Mouse (Mus musculus): ENCODE data around the gene Uchl1. TPM values are rescaled to one million over a fixed set of nuclear protein-coding genes. Genes with fewer than 3 reads are reported as not detected.
A peak's percentile ranks its signal among the peaks of the same experiment; 100 is the strongest.

Uchl1 gene
- polyA plus RNA-seq (2015; fragmentation: Nextera tagmentation; extraction: Ambion mirVana) = 65.0 and 94.3 TPM in 2 replicates

GRCm38 (mm10) chr5:66675983-66676382, at the start of gene Uchl1:
Gene Uchl1 (plus strand): TSS chr5:66676091.
- WGBS = under 1% methylated on average over 20 of the region's 20 CpGs
- Histone ChIP-seq H3K27ac (no peak within 1 kb of the TSS), H3K9me3 (no peaks in the 10 kb centered on the region), H3K4me3 (peak within 1 kb of the TSS; percentile 49), H3K9ac (peak within 1 kb of the TSS; percentile 63), H3K4me1 (peaks cover 22% of the 10 kb centered on the region), H3K4me2 (peak within 1 kb of the TSS; percentile 82), H3K36me3 (no peaks in the 10 kb centered on the region), H3K27me3 (peaks cover 38% of the 10 kb centered on the region)
- peak; percentile 86 for ATAC-seq (ENCODE audit: insufficient number of reproducible peaks, insufficient read depth, low FRiP score, low TSS enrichment, low read depth)

DNA sequence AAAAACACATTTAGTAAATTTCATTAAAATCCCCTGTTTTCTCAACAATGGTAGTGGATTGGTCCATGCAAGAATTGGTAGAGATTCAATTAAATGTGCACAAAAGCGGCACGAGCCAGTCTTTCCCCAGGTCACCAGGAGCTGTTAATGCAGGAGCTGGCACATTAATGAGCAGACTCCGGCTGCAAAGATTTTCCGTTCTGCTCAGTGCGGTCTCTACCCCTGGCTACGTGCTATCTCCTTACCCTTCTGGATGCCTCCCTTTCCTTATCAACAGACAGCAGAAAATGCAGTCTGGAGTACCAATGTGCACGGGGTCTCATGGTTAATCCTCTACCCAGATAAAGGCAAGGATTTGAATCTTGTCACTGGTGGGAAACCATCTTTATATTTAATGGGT, 48.1 kb upstream of the Uchl1 start:
- no peaks in the 10 kb centered on the region for H3K27me3 ChIP-seq
- no peaks in the 10 kb centered on the region for H3K4me1 ChIP-seq
- H3K4me3 ChIP-seq = no peak overlapping the region
- H3K4me2 ChIP-seq = no peak overlapping the region
- no peak overlapping the region for H3K9ac ChIP-seq
- no peak overlapping the region for H3K27ac ChIP-seq
- H3K36me3 ChIP-seq = no peaks in the 10 kb centered on the region
- ATAC-seq (ENCODE audit: insufficient number of reproducible peaks, insufficient read depth, low FRiP score, low TSS enrichment, low read depth) = no peak
- H3K9me3 ChIP-seq = no peaks in the 10 kb centered on the region
- 75% methylated on average over 7 of the region's 7 CpGs for WGBS

DNA sequence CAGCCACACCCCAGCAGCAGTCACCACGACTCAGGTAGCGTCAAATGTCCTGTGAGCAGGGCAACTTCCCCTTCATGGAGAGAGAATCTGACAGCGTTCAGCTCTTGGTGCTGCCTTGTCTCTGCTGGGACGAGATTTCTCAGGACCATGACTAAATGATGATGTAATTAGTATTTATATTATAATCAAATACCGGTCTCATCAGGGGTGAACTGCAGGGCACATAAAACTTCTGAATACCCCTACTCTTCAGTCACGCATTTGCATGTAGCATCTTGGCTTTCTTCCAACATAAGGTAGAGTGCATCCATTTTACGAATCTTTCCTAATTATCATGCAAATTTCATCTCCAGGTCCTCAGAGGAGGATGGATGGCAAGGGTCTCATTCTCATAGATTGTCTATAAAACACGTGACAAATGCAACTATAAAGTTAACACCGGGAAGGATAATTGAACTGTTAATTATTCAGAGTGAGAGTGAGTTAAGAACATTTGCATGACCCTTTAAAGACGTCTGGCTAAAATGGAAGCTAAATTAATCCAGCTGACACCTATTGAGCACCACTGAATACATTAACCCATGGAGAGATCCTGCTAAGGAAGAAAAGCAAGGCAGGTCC, 40.3 kb upstream of the Uchl1 start:
- H3K27ac ChIP-seq = no peak overlapping the region
- H3K4me3 ChIP-seq = no peak overlapping the region
- ATAC-seq (ENCODE audit: insufficient number of reproducible peaks, insufficient read depth, low FRiP score, low TSS enrichment, low read depth) = no peak
- 61% methylated on average over 10 of the region's 10 CpGs for WGBS
- H3K9me3 ChIP-seq = no peaks in the 10 kb centered on the region
- no peaks in the 10 kb centered on the region for H3K4me1 ChIP-seq
- H3K27me3 ChIP-seq = no peaks in the 10 kb centered on the region
- H3K9ac ChIP-seq = no peak overlapping the region
- no peaks in the 10 kb centered on the region for H3K36me3 ChIP-seq
- H3K4me2 ChIP-seq = no peak overlapping the region

DNA sequence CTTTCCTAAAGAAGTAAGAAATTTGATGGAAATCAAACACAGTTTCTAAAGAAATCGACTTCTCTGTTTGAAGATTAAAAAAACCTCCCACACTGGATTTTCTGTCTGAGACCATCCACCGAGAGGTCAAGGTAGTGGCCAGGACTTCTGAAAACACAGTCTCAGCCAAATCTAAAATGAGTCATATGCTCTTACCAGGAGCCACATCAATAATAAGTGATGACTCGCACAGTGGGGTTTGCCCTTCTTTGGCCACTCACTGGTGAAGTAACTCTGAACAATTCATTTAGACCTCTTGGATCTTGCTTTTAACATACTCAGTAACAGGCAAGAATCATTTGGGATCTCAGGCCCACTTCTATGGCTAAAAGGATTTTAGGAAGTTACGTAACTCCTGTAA, 33.7 kb upstream of the Uchl1 start:
- no peak overlapping the region for H3K27ac ChIP-seq
- ATAC-seq (ENCODE audit: insufficient number of reproducible peaks, insufficient read depth, low FRiP score, low TSS enrichment, low read depth) = no peak
- H3K9ac ChIP-seq = no peak overlapping the region
- H3K9me3 ChIP-seq = no peaks in the 10 kb centered on the region
- WGBS = 93% methylated on average over 4 of the region's 4 CpGs
- no peak overlapping the region for H3K4me3 ChIP-seq
- no peaks in the 10 kb centered on the region for H3K36me3 ChIP-seq
- H3K27me3 ChIP-seq = no peaks in the 10 kb centered on the region
- H3K4me2 ChIP-seq = no peak overlapping the region
- no peaks in the 10 kb centered on the region for H3K4me1 ChIP-seq

GRCm38 (mm10) chr5:66643260-66643659, 32.6 kb upstream of the Uchl1 start:
- no peaks in the 10 kb centered on the region for H3K4me1 ChIP-seq
- WGBS = 87% methylated on average over 5 of the region's 5 CpGs
- no peaks in the 10 kb centered on the region for H3K9me3 ChIP-seq
- H3K9ac ChIP-seq = no peak overlapping the region
- H3K27me3 ChIP-seq = no peaks in the 10 kb centered on the region
- no peak overlapping the region for H3K27ac ChIP-seq
- no peak overlapping the region for H3K4me3 ChIP-seq
- ATAC-seq (ENCODE audit: insufficient number of reproducible peaks, insufficient read depth, low FRiP score, low TSS enrichment, low read depth) = no peak
- H3K36me3 ChIP-seq = no peaks in the 10 kb centered on the region
- no peak overlapping the region for H3K4me2 ChIP-seq

DNA sequence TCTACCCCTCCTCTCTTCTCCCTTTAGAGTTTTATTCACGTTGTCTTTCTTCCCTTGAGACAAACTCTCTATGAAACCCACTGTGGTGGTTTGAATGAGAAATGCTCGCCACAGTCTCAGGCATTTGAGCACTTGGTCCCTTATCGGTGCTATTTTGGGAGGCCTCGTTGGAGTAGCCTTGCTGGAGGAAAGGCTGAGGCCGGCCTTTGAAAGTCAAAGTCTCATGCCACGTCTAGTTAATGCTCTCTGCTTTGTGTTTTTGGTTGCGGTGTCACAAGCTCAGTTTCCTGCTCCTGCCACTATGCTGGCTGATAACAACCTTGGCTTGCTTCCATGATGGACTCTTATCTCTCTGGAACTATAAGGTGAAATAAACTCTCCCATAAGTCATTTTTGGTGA, 28.4 kb upstream of the Uchl1 start:
- Histone ChIP-seq H3K4me2 (no peak overlapping the region), H3K4me3 (no peak overlapping the region), H3K4me1 (0 out of 2 replicates have a peak, but pooled peaks cover 5% of the 10 kb centered on the region), H3K9ac (no peak overlapping the region), H3K9me3 (no peaks in the 10 kb centered on the region), H3K27me3 (no peaks in the 10 kb centered on the region), H3K36me3 (no peaks in the 10 kb centered on the region), H3K27ac (no peak overlapping the region)
- no peak for ATAC-seq (ENCODE audit: insufficient number of reproducible peaks, insufficient read depth, low FRiP score, low TSS enrichment, low read depth)
- 70% methylated on average over 7 of the region's 7 CpGs for WGBS

DNA sequence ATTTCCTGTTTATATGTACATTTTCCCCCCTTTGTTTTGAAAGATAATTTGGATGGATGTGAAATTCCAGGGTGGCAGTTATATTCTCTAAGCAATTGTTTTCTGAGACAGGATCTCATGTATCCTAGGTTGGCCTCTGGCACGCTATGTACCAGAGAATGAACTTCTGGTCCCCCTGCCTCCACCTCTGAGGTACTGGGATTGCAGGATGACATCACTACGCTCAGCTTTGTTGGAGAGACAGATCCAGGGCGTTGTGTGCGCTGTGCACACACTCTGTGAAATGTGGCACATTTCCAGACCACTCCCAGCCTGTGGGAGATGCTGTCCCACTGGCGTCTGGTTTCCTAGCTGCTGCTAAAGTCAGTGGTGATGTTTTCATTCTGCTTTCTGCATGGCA, 21.7 kb upstream of the Uchl1 start:
- Histone ChIP-seq H3K9me3 (no peaks in the 10 kb centered on the region), H3K4me3 (no peak overlapping the region), H3K27me3 (no peaks in the 10 kb centered on the region), H3K36me3 (no peaks in the 10 kb centered on the region), H3K9ac (no peak overlapping the region), H3K4me1 (peaks cover 13% of the 10 kb centered on the region; the same call in 1 of the 2 replicates), H3K27ac (peak overlapping the region; percentile 66), H3K4me2 (no peak overlapping the region)
- ATAC-seq (ENCODE audit: insufficient number of reproducible peaks, insufficient read depth, low FRiP score, low TSS enrichment, low read depth) = 0 out of 2 replicates have a peak, but pooled peaks have one; percentile 37
- 34% methylated on average over 5 of the region's 5 CpGs for WGBS

GRCm38 (mm10) chr5:66675189-66675890, 551 bp upstream of the Uchl1 start:
- under 1% methylated on average over 18 of the region's 18 CpGs for WGBS
- peaks cover 38% of the 10 kb centered on the region for H3K27me3 ChIP-seq
- H3K4me2 ChIP-seq = peak overlapping the region; percentile 82
- peaks cover 22% of the 10 kb centered on the region for H3K4me1 ChIP-seq
- no peak overlapping the region for H3K27ac ChIP-seq
- no peaks in the 10 kb centered on the region for H3K9me3 ChIP-seq
- H3K4me3 ChIP-seq = peak overlapping the region; percentile 49
- no peak overlapping the region for H3K9ac ChIP-seq
- no peaks in the 10 kb centered on the region for H3K36me3 ChIP-seq
- ATAC-seq (ENCODE audit: insufficient number of reproducible peaks, insufficient read depth, low FRiP score, low TSS enrichment, low read depth) = no peak

DNA sequence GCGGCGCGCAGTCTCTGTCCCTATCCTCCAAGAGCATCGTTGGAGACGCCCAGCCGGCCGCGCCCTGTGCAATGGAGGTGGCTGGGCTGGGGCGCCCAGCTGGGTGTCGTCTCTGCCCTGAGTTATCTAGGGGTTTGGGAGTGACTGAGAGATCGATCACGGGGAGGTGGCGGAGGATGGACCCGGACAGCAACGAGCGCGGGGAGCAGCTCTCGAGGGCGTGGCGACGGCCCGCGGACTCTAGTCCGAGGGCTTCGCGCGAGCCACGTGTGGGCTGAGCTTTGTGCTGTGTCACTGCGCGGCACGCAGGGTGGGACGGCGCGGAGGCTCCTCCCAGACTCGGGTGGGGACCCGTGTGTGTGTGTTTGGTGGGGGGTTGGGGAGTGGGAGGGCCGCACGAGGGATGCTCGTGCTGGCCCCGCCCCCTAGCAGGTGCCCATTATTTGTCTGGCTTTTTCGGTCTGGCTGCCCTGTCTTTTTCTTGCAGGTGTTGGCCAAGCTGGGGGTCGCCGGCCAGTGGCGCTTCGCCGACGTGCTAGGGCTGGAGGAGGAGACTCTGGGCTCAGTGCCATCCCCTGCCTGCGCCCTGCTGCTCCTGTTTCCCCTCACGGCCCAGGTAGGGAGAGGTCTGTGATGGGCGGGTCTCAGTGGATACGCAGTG, 696 bp downstream of the Uchl1 start:
- H3K9ac ChIP-seq = peak overlapping the region; percentile 63
- WGBS = under 1% methylated on average over 51 of the region's 51 CpGs
- H3K9me3 ChIP-seq = no peaks in the 10 kb centered on the region
- peaks cover 38% of the 10 kb centered on the region for H3K27me3 ChIP-seq
- no peaks in the 10 kb centered on the region for H3K36me3 ChIP-seq
- peak overlapping the region; percentile 49 for H3K4me3 ChIP-seq
- peak; percentile 79 for ATAC-seq (ENCODE audit: insufficient number of reproducible peaks, insufficient read depth, low FRiP score, low TSS enrichment, low read depth)
- H3K4me1 ChIP-seq = peaks cover 22% of the 10 kb centered on the region
- no peak overlapping the region for H3K27ac ChIP-seq
- H3K4me2 ChIP-seq = peak overlapping the region; percentile 82

DNA sequence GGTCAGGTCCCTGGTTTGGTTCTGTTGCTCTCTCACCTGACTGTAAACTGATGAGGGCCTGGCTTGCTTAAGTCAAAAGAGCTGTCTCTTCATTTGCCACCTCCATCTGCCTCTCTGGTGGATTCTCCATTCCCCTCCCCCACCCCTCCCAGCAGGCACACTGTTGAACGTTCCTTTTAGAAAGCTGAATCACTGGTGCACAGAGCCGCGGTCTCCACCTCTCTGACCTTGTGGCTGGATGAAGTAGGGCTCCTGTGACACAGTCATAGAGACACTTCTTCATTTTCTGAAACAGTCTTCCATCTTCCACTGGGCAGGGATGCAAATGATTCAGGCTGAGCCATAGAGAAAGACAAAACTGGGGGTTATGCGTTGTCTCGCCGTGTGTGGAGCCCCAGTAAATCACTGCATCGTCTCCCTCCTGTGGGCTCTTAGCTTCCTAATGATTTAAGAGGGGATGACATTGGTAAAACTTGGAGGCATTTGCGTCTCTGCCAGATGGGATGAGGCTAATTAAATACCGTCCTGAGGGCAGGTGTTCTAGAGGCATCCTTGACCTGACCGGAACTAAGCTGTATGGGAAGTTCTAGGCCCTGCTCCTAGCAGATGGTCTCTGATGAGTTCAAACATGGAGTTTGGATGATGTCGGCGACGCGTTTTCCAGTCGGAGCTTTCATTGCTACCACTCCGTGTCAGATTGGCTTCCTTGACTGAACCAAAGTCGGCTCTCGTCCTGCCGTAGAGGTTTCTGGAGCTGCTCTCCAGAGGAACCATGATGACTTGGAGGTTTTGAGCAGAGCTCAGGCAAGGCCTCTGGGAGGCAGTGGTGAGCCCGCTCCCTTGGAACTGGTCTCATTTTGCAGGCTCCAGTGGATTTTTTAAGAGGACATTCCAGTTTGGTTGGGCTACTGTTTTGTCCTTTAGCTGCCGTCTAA, 1.8 kb downstream of the Uchl1 start:
- WGBS = 73% methylated on average over 21 of the region's 21 CpGs
- Histone ChIP-seq H3K4me1 (peaks cover 22% of the 10 kb centered on the region), H3K27me3 (peaks cover 38% of the 10 kb centered on the region), H3K36me3 (no peaks in the 10 kb centered on the region), H3K4me2 (no peak overlapping the region), H3K27ac (no peak overlapping the region), H3K9me3 (no peaks in the 10 kb centered on the region), H3K9ac (no peak overlapping the region), H3K4me3 (peak overlapping the region; percentile 49; the same call in 1 of the 2 replicates)
- ATAC-seq (ENCODE audit: insufficient number of reproducible peaks, insufficient read depth, low FRiP score, low TSS enrichment, low read depth) = no peak

DNA sequence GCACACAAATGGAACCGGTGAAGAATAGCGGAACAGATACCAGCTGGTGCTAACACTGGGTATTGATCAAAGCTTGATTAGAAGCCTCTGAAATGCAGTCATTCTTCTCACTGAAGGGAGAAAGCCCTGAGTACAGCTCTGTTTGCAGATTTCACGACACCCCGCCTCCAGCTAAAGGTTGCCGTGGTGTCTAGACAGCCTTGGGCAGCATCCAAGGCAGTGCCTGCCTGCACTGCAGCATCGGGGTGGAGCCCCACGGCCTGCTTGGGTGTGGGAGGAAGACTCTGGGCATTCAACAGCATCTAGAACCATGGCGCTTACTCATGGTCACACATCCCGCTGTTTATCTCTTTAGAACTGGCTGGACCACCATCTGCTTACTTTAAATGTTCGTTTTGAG, 3.3 kb downstream of the Uchl1 start:
- peaks cover 4% of the 10 kb centered on the region; the same call in 1 of the 2 replicates for H3K36me3 ChIP-seq
- H3K4me1 ChIP-seq = peaks cover 22% of the 10 kb centered on the region
- H3K9ac ChIP-seq = no peak overlapping the region
- H3K4me3 ChIP-seq = no peak overlapping the region
- no peak overlapping the region for H3K27ac ChIP-seq
- WGBS = 61% methylated on average over 10 of the region's 10 CpGs
- H3K9me3 ChIP-seq = no peaks in the 10 kb centered on the region
- H3K4me2 ChIP-seq = no peak overlapping the region
- peaks cover 34% of the 10 kb centered on the region for H3K27me3 ChIP-seq
- ATAC-seq (ENCODE audit: insufficient number of reproducible peaks, insufficient read depth, low FRiP score, low TSS enrichment, low read depth) = no peak
